Mouse (Mus musculus) A20 (cell line): Measurements from ENCODE around the gene Srp14.
A peak's percentile ranks its signal among the peaks of the same experiment; 100 is the strongest.

Experiments
- DNase-seq: peaks from one replicate; pipeline ENCODE4 v3.0.0-alpha.2; 2011; ENCODE audit warnings: low read depth, low spot score

Srp14 gene

DNA sequence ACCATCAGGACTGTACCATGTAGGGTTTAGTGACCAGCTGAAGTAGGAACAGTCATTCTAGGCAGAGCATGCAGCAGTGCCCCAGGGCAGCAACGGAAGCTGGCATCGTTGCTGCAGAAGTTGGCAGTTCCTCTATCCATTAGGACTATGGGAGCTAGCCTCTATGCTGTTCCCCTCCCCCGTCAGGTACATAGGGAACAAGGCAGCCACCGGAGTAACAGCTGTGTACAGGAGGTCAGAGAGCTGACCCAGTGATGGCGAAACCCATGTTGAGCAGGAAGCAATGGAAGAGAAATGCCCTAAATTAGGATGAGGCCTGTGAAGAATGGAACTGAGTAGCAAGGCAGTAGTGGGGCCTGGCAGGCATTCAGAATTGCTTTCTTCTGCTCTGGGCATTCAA is 37.3 kb downstream of the Srp14 start:
- no peak for DNase-seq

- DNase-seq, result peak; percentile 53
Measured at GRCm38 (mm10) chr2:118431589-118431988, 47.9 kb downstream of the Srp14 start.

- no peak for DNase-seq
Measured at GRCm38 (mm10) chr2:118430630-118431029, 48.9 kb downstream of the Srp14 start.

DNA sequence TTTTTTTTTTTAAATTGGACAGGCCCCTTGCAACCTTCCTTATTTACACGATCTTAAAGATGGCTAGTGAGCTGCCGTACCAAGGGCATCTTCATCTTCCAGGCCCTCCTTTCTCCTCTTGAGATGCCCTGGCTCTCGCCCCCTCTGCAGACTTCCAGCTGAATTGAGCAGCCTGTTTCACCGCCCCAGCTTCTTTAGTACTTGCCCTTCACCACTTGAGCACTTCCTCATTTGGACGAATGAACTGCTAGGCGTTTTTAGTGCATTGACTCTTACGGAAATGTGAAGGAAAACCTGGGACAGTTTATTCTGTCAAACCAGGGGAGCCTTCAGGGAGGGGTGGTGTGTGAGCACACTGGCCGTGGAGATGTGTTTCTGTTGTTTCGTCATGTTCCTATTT is 50.2 kb downstream of the Srp14 start:
- no peak for DNase-seq

- no peak for DNase-seq
Measured at GRCm38 (mm10) chr2:118428296-118428695, 51.2 kb downstream of the Srp14 start.
